Mouse (Mus musculus) liver, embryonic 14.5 days (tissue): Measurements from ENCODE around the gene Nup188. TPM values are rescaled to one million over a fixed set of nuclear protein-coding genes. Genes with fewer than 3 reads are reported as not detected.

ENCODE experiments used
- ATAC-seq: fragments of 200-750 bp; cut with Nextera tagmentation; 2 replicates; pipeline ENCODE4 v1.8.0; 2017; ENCODE audit warnings: moderate number of reproducible peaks, mild to moderate bottlenecking, moderate library complexity; ENCODE audit not compliant: insufficient read depth
- DNase-seq, 3 experiments: peaks; one replicate each; pipeline ENCODE4 v3.0.0-alpha.2; 2012 to 2013; ENCODE audit warnings: low read depth in 3 of 3, low spot score in 3 of 3
- H3K27ac ChIP-seq: fragments of 300-500 bp; sonication (generic); 2 replicates; pipeline ENCODE4 v1.5.1; 2014; ENCODE audit warnings: moderate library complexity, mild to moderate bottlenecking, control low read depth, inconsistent platforms
- H3K27me3 ChIP-seq: fragments of 300-500 bp; sonication (generic); 2 replicates; pipeline ENCODE4 v1.6.1; 2014; ENCODE audit warnings: mild to moderate bottlenecking, low read length, moderate library complexity; ENCODE audit not compliant: control insufficient read depth, insufficient read depth
- H3K36me3 ChIP-seq: fragments of 300-500 bp; sonication (generic); replicated peaks from 2 replicates; pipeline ENCODE4 v1.6.1; 2014; ENCODE audit warnings: low read depth; ENCODE audit not compliant: control insufficient read depth, insufficient read depth
- H3K4me1 ChIP-seq, 2 experiments: fragments of 200-500 bp in 1 of 2; fragments of 300-500 bp in 1 of 2; sonication (generic) in 1 of 2; replicated peaks; 2 replicates each; pipeline ENCODE4 v1.6.1; 2012 to 2014; ENCODE audit warnings: antibody characterized with exemption in 1 of 2, inconsistent platforms in 1 of 2, low read length in 1 of 2; ENCODE audit not compliant: control insufficient read depth in 2 of 2, insufficient read depth in 2 of 2
- H3K4me2 ChIP-seq: fragments of 300-500 bp; sonication (generic); 2 replicates; pipeline ENCODE4 v1.6.1; 2014; ENCODE audit warnings: low read depth, mild to moderate bottlenecking, control low read depth, moderate library complexity
- H3K4me3 ChIP-seq, 2 experiments: fragments of 200-500 bp in 1 of 2; fragments of 300-500 bp in 1 of 2; sonication (generic) in 1 of 2; 2 replicates each; pipeline ENCODE4 v1.5.1; 2012 to 2014; ENCODE audit warnings: low read depth in 2 of 2, low read length in 2 of 2, mild to moderate bottlenecking in 2 of 2, control low read depth in 1 of 2, inconsistent platforms in 1 of 2, moderate library complexity in 1 of 2; ENCODE audit not compliant: insufficient read depth in 1 of 2
- H3K9ac ChIP-seq: fragments of 300-500 bp; sonication (generic); replicated peaks from 2 replicates; pipeline ENCODE4 v1.6.1; 2014; ENCODE audit warnings: mild to moderate bottlenecking, control low read depth, moderate library complexity
- H3K9me3 ChIP-seq: fragments of 300-500 bp; sonication (generic); 2 replicates; pipeline ENCODE4 v1.6.1; 2016; ENCODE audit warnings: low read length, mixed read lengths; ENCODE audit not compliant: control insufficient read depth
- CTCF ChIP-seq: IDR thresholded peaks from 2 replicates; pipeline ENCODE4 v1.5.1; 2016; ENCODE audit warnings: antibody characterized with exemption, low read depth, control low read depth
- EP300 ChIP-seq: IDR thresholded peaks from 2 replicates; pipeline ENCODE4 v1.6.1; 2016; ENCODE audit warnings: antibody characterized with exemption, low read depth
- WGBS: fragments of 180-500 bp; shearing (Covaris S2); extraction: QIAGEN DNeasy Blood & Tissue Kit; methylation state at CpG from one replicate; pipeline ENCODE4 v1.1.7; 2014; ENCODE audit not compliant: insufficient replicate concordance; 5-methylcytosine and 5-hydroxymethylcytosine counted together
- polyA plus RNA-seq, 2 experiments: library from polyadenylated mRNA; depleted of rRNA in 1 of 2; stranded (reverse) in 1 of 2; unstranded in 1 of 2; fragments of >200 nt; fragmentation: Nextera tagmentation in 1 of 2; extraction: Ambion mirVana in 1 of 2; gene quantifications; 2 replicates each; pipeline versions ENCODE4 v1.2.1 to v1.2.3; 2012 to 2014

Nup188 gene
- polyA plus RNA-seq, 2 experiments, result 16.1 to 19.1 TPM

GRCm38 (mm10) chr2:30285004-30285403, 1.2 kb upstream of the Nup188 start:
- 68% methylated on average over 5 of the region's 5 CpGs for WGBS
- no peak overlapping the region for H3K27ac ChIP-seq
- no peak for DNase-seq
- no peaks in the 10 kb centered on the region for H3K9me3 ChIP-seq
- no peaks in the 10 kb centered on the region for H3K27me3 ChIP-seq
- H3K4me1 ChIP-seq, result peaks cover 3 to 13% of the 10 kb centered on the region in 2 experiments
- ATAC-seq, result no peak
- peak overlapping the region; percentile 69 for H3K4me2 ChIP-seq
- no peaks in the 10 kb centered on the region for H3K36me3 ChIP-seq
- H3K4me3 ChIP-seq, result peak overlapping the region; percentile 75 to 98
- TF ChIP-seq CTCF (no peak), EP300 (no peak)
- H3K9ac ChIP-seq, result peak overlapping the region; percentile 95

GRCm38 (mm10) chr2:30285416-30286181, 598 bp upstream of the Nup188 start:
- no peaks in the 10 kb centered on the region for H3K27me3 ChIP-seq
- no peak for DNase-seq
- peak overlapping the region; percentile 75 to 98 for H3K4me3 ChIP-seq
- no peak overlapping the region for H3K27ac ChIP-seq
- no peak for TF ChIP-seq EP300
- TF ChIP-seq CTCF, result 0 out of 2 replicates have a peak, but pooled peaks have one; percentile 3
- H3K9ac ChIP-seq, result peak overlapping the region; percentile 95
- peak overlapping the region; percentile 69 for H3K4me2 ChIP-seq
- WGBS, result 8% methylated on average over 38 of the region's 38 CpGs
- H3K36me3 ChIP-seq, result no peaks in the 10 kb centered on the region
- peaks cover 3 to 13% of the 10 kb centered on the region in 2 experiments for H3K4me1 ChIP-seq
- peak; percentile 61 for ATAC-seq
- H3K9me3 ChIP-seq, result no peaks in the 10 kb centered on the region

- Histone ChIP-seq H3K4me1 (peaks cover 3 to 13% of the 10 kb centered on the region in 2 experiments), H3K36me3 (no peaks in the 10 kb centered on the region), H3K27ac (peak overlapping the region; percentile 60), H3K4me2 (peak overlapping the region; percentile 69), H3K9ac (peak overlapping the region; percentile 95), H3K4me3 (peak overlapping the region; percentile 75 to 98), H3K9me3 (no peaks in the 10 kb centered on the region), H3K27me3 (no peaks in the 10 kb centered on the region)
- DNase-seq (no peak), ATAC-seq (no peak)
- TF ChIP-seq EP300, result no peak
- no peak for TF ChIP-seq CTCF
- WGBS, result 1% methylated on average over 10 of the region's 10 CpGs
These were observed 803 bp downstream of the Nup188 start for GRCm38 (mm10) chr2:30287027-30287373.

GRCm38 (mm10) chr2:30299525-30299924, 13.3 kb downstream of the Nup188 start:
- Histone ChIP-seq H3K4me1 (no peaks in the 10 kb centered on the region), H3K27ac (no peak overlapping the region), H3K27me3 (no peaks in the 10 kb centered on the region), H3K4me3 (no peak overlapping the region), H3K4me2 (no peak overlapping the region), H3K36me3 (peaks cover 42% of the 10 kb centered on the region), H3K9ac (no peak overlapping the region), H3K9me3 (no peaks in the 10 kb centered on the region)
- peak; percentile 24; the same call in 1 of the 2 replicates for TF ChIP-seq CTCF
- no peak for TF ChIP-seq EP300
- ATAC-seq (no peak), DNase-seq (no peak)
- 65% methylated on average over 3 of the region's 3 CpGs for WGBS

GRCm38 (mm10) chr2:30299966-30300365, 13.8 kb downstream of the Nup188 start:
- H3K36me3 ChIP-seq, result peaks cover 45% of the 10 kb centered on the region
- WGBS, result 81% methylated on average over 5 of the region's 5 CpGs
- H3K27me3 ChIP-seq, result no peaks in the 10 kb centered on the region
- DNase-seq (no peak), ATAC-seq (no peak)
- H3K4me3 ChIP-seq, result no peak overlapping the region
- TF ChIP-seq EP300 (no peak), CTCF (no peak)
- H3K4me2 ChIP-seq, result no peak overlapping the region
- H3K27ac ChIP-seq, result no peak overlapping the region
- no peaks in the 10 kb centered on the region for H3K4me1 ChIP-seq
- H3K9me3 ChIP-seq, result no peaks in the 10 kb centered on the region
- no peak overlapping the region for H3K9ac ChIP-seq
